Mouse (Mus musculus) left cerebral cortex, adult 2 months (tissue): ENCODE measurements around the gene Mettl23. TPM values are rescaled to one million over a fixed set of nuclear protein-coding genes. Genes with fewer than 3 reads are reported as not detected.
A peak's percentile ranks its signal among the peaks of the same experiment; 100 is the strongest.

ENCODE experiments used
- DNase-seq, 2 experiments: peaks; one replicate each; pipeline ENCODE4 v3.0.0; 2021 to 2022; ENCODE audit warnings: low spot score in 2 of 2, mixed read lengths in 1 of 2; ENCODE audit errors: extremely low spot score in 1 of 2
- H3K27ac ChIP-seq: fragments of 200-600 bp; 2 replicates; pipeline ENCODE4 v1.8.1; 2022
- H3K4me3 ChIP-seq: fragments of 200-600 bp; 2 replicates; pipeline ENCODE4 v1.8.1; 2022
- CTCF ChIP-seq: fragments of 200-600 bp; IDR thresholded peaks from 2 replicates; pipeline ENCODE4 v1.8.1; 2022; ENCODE audit warnings: antibody characterized with exemption, mild to moderate bottlenecking, moderate library complexity
- intact Hi-C: fragments of 180-260 bp; cut with DNase I; formaldehyde crosslinking; loops from one replicate; pipeline ENCODE4 v1.15.1; 2025
- long read RNA-seq, 2 experiments: library from polyadenylated mRNA; stranded (forward); transcript quantifications; one replicate each; pipeline ENCODE4 v2.0.0; 2021; ENCODE audit warnings: borderline mapping rate in 2 of 2
- total RNA-seq, 2 experiments: library from RNA; stranded (reverse); gene quantifications; 2 replicates each; pipeline ENCODE4 v1.2.3; 2021

Mettl23 gene
- 10 to 100 TPM; 23.9 to 26.3 TPM for total RNA-seq
- long read RNA-seq, experiment 1, partial matches to known transcripts, result 7 of 16 reads
- long read RNA-seq, experiment 1, other reads (novel, unspliced or antisense), result 2 of 16 reads
- long read RNA-seq, experiment 2, transcript Mettl23-201 (5 exons, 1,276 nt), result major isoform, 7 of 17 reads
- long read RNA-seq, experiment 2, partial matches to known transcripts, result 5 of 17 reads
- long read RNA-seq, experiment 2, other reads (novel, unspliced or antisense), result 4 of 17 reads

DNA sequence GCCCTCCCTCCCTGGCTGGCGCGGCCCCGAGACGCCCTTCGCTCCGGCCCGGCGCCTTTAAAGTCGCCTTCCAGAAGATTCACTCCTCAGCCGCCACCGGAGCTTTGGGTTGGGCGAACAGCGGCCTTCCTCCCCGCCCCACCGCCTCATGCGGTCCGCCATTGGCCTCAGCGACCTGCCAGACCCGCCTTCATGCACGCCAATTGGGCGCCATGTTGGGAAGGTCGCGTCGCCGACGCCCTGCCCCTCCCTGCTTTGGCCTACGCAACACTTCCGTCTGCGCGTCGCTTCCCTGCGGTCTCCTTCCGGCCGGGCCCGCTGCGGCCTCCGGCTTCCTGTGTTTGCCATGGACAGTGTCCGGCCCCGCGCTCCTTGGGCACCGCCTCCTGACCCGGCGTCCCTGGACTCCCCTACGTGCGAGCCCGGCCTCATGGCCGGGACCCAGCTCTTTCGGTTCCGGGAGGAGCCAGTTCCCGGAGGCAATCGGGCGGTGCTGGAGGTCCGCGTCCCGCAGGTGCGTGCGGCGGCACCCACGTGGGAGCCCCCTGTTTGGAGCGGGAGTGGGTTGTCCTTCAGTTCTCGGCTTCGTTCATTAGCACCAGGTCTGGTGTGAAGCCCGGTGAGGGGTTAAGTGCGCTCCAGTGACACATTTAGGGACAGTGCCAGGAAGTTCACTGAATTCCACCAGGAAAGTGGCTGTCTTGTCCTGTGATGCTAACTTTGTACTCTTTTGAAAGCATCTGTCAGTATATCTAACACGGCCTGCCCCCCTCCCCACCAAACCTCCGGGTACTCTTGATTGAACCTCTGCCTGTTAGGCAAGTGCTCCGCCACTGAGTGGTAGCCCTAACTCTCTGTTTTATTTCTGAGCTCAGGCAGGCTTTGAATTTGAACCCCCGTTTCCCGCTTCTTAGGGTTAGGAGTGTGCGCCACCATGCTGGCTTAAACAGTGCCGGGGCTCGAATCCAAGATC, at the start of gene Mettl23, which contains the start of gene Jmjd6:
Mettl23 (plus strand) TSS at position 18 of the 973 bp plus-strand sequence.
Jmjd6 (minus strand) TSS at position 189 of the 973 bp plus-strand sequence.
- TF ChIP-seq CTCF, result no peak
- Histone ChIP-seq H3K4me3 (peak within 1 kb of the TSS; percentile 78), H3K27ac (peak within 1 kb of the TSS; percentile 92)
- intact Hi-C loops, result loop anchor here (1.0 kb wide), 1 partner anchor 10 kb away; the partner anchor contains the start of gene Srsf2
- peak; percentile 95 to 98 for DNase-seq

DNA sequence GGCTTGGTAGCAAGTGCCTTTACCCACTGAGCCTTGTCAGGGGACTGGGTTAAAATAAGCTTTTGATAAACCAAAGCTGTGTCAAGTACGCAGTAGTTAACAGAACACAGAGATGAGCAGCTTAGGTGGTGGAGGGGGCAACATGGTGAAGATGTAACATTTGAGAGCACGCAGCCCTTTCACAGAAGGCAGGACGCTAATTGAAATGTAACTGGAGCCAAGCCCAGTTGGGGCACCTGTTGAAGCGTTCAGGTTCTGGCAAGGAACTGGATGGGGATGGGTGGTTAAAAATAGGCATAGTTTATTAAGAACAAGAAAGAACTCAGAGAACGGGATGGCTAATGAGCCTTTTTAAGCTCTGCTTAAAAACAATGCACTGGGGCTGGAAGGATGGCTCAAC, 43.7 kb upstream of the Mettl23 start:
- no peak overlapping the region for H3K4me3 ChIP-seq
- DNase-seq, result no peak
- intact Hi-C loops, result no loop called here
- no peak for TF ChIP-seq CTCF
- H3K27ac ChIP-seq, result no peak overlapping the region

DNA sequence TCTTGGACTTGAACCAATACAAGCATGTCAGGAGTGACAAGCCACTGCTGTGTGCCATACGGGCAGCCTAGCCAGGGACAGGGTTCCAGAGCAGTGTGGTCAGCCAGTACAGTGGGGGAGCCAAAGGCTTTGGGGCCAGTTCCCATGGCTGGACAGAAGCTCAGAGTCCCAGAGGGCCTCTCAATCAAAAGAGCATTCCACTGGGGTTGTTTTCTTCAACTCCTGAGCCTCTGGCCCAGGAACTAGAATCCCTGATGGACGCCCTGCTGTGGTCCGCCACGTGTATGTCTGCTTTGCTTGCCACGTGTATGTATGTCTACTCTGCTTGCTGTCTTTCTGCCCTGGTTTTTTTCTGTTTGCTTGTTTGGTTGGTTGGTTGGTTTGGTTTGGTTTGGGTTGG, 42.0 kb upstream of the Mettl23 start:
- no peak for TF ChIP-seq CTCF
- no peak overlapping the region for H3K4me3 ChIP-seq
- H3K27ac ChIP-seq, result no peak overlapping the region
- intact Hi-C loops, result loop anchor here (10.0 kb wide), 1 partner anchor 296 kb away; no protein-coding TSS in a partner anchor
- no peak for DNase-seq

DNA sequence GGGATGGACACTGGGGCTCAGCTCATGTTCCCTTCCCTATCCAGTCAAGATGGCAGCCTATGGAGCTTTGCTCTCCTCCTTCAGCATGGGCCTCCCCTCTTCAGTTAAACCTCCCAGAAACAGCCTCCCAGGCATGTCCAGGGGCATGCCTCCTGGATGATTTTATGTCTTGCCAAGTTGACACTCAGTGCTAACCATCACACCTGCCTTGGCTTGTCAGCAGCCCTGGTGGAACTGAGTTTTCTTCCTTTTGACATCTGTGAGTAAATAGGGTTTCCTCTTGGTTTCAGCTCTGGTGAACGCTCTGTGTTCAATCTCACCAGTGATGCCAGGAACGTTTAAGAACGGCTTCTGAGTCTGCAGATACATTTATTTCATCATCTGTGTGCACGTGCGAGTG, 40.4 kb upstream of the Mettl23 start:
- intact Hi-C loops, result loop anchor here (10.0 kb wide), 1 partner anchor 298 kb away; no protein-coding TSS in a partner anchor
- Histone ChIP-seq H3K4me3 (no peak overlapping the region), H3K27ac (no peak overlapping the region)
- no peak for TF ChIP-seq CTCF
- DNase-seq, result no peak

DNA sequence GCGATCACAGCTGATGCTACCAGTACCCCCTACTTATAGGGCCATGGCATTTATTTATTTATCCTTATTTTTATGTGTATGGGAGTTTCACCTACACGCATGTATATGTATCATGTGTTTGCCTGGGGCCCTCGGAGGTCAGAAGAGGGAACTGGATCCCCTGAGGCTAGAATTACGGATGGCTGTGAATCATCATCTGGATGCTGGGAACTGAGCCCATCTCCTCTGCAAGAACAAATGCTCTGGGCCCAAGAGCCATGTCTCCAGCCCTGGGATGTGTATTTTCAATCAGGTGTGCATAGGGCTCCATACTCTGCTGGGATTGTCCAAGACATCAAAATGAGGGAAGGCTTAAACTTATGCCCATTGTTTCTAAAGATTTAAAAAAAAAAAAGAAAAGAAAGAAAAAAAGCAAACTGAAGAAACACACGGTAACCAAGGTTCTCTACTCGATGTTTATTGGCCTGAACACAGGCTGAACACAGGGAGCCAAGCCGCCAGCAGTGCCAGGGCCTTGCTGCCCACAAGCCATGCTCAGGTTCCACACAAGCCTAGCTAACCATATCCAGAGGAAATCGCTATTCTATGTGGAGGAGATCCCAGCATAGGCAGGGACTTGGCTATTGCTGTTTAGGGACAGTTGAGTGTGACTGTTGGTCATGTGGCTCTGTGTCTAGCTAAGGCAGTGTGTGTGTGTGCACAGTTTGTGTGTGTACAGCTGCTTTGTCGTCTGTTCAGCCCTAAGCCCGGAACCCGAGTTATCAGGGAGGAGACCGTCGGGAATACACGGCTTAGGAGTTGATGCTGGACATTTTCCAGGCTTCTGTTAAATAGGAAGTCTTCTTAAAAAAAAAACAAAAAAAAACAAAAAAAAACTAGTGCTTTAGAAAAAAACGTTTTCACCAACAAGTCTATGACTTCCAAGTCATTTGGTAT, 36.7 kb upstream of the Mettl23 start:
- no peak for TF ChIP-seq CTCF
- no peak overlapping the region for H3K4me3 ChIP-seq
- intact Hi-C loops, result loop anchor here (10.0 kb wide), 1 partner anchor 302 kb away; no protein-coding TSS in a partner anchor
- no peak overlapping the region for H3K27ac ChIP-seq
- no peak for DNase-seq

DNA sequence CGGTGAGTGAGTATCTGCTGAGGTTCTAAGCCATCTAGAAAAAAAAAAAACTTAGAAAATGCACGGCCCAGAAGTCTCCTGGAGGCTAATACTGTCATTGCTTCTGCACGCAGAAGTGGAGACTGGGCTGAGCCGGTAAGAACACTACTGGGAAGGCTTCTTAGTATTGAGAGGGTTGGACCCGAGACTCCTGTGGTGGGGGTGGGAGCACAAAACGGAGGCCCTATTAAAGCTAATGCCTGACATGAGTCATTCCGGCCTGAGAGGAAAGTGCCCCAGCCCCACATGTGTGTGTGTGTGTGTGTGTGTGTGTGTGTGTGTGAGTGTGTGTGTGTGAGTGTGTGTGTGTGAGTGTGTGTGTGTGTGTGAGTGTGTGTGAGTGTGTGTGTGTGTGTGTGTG, 36.0 kb upstream of the Mettl23 start:
- DNase-seq, result no peak
- TF ChIP-seq CTCF, result no peak
- intact Hi-C loops, result loop anchor here (10.0 kb wide), 1 partner anchor 302 kb away; no protein-coding TSS in a partner anchor
- H3K27ac ChIP-seq, result no peak overlapping the region
- no peak overlapping the region for H3K4me3 ChIP-seq

DNA sequence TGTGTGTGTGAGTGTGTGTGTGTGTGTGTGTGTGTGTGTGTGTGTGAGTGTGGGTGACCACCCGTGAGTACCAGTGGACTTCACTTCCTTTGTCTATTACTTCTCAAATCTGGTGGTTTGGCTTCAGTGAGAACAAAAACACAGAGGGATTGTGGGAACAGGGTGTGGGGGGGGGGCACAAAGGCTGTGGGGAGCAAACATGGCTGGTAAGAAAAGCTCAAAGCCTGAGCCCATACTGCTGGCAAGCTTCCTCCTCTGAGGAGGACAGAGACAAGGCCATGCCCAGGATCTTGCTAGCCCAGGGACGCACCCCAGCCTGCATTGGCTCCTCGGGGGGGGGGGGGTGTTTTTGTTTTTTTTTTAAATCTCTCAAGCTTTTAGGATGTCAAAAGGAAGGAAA, 35.6 kb upstream of the Mettl23 start:
- intact Hi-C loops, result loop anchor here (10.0 kb wide), 1 partner anchor 303 kb away; no protein-coding TSS in a partner anchor
- DNase-seq, result no peak
- no peak overlapping the region for H3K27ac ChIP-seq
- no peak overlapping the region for H3K4me3 ChIP-seq
- TF ChIP-seq CTCF, result no peak

DNA sequence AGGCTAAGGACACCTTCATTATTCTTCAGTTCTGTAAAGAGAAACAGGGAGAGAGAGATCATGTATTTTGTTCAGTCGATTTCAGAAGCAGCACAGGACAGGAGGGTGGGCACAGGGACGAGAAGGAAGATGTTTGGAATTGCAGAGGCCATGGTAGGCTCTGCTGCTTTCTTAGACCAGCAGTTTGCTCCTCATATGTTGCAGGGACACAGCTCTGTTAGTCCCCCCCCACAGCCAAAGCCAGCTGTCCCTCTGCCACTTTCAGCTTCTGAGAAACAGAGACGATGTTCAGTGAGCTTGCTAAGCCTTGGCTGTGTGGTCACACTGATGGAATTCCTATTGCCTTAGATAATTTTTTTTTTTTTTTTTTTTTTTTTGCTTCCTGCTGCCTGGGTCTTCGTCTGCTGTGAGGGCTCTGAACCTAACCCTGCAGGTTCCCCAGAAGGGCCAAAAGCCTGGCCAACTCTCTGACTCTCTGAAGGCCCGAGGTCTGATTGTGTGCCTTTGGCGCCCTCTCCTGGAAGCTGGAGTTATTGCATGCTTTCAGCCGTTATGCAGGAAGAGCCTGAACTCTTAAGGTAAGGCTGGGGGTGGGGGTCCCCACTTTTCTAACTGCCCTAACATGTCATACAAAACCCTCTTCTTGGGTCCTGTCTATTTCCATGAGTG, 35.0 kb upstream of the Mettl23 start:
- intact Hi-C loops, result loop anchor here (1.0 to 10.0 kb wide), 3 partner anchors 137 to 303 kb away; no protein-coding TSS in a partner anchor
- H3K4me3 ChIP-seq, result no peak overlapping the region
- DNase-seq, result peak; percentile 78 to 86
- no peak overlapping the region for H3K27ac ChIP-seq
- peak; percentile 90 for TF ChIP-seq CTCF

DNA sequence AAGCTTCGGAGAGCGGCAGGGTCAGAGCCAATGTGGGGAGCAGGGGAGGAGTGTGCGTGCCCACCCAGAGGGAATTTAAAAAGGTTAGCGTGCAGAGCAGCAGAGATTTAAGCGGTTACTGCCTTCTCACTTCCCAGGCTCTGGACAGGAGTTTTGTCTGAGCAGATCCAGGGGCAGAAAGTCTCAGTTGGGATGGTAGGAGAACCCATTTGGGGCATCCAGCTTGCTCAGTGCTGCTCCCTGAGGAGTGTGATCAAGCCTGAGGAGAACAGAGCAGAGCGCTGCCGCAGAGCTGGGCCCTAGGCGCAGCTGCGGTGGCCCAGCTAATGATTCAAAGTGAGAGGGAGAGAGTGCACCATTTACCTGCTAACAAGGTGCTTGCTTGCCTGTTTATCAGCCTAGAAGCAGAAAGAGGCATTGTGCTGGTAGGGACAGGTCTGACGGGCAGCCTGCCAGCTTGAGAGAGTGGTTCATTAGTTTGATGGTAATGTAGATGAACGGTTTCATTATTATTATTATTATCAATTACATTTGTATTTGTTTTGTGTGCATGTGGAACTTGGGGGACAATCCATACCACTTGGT, 34.2 kb upstream of the Mettl23 start:
- intact Hi-C loops, result loop anchor here (1.0 to 10.0 kb wide), 3 partner anchors 138 to 304 kb away; no protein-coding TSS in a partner anchor
- TF ChIP-seq CTCF, result no peak
- Histone ChIP-seq H3K4me3 (no peak overlapping the region), H3K27ac (no peak overlapping the region)
- DNase-seq, result no peak

DNA sequence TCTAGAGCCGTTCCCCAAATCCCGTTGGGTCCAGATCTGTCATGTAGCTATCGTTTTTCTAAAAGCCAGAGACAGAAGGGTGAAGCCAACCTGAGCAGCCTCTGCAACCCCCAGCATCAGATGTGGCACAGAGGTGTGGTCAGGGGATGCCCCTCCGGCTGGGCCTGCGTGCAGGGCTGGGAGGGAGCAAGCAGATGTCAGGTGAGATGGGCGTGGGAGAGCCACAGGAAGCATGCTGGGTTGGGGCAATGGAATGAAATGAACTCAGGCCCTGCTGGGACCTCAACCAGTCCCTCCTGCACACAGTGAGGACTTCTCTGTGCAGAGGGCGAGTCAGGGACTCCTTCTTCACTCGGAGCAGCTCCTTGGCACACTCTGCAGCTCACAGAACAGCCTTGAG, 33.6 kb upstream of the Mettl23 start:
- intact Hi-C loops, result loop anchor here (2.0 to 10.0 kb wide), 2 partner anchors 167 to 305 kb away; no protein-coding TSS in a partner anchor
- H3K27ac ChIP-seq, result no peak overlapping the region
- no peak for TF ChIP-seq CTCF

More for the DNA sequence above, 33.6 kb upstream of the Mettl23 start:
- H3K4me3 ChIP-seq, result no peak overlapping the region
- no peak for DNase-seq
